Mouse (Mus musculus) CD4-positive helper T cell, adult 2 months (primary cell): ENCODE measurements around the gene Cdyl.

Source experiments
- DNase-seq: peaks from one replicate; pipeline ENCODE4 v3.0.0-alpha.2; 2012; ENCODE audit warnings: low read depth, missing footprints, low spot score

Gene Cdyl

GRCm38 (mm10) chr13:35659406-35659985 lies at the start of gene Cdyl:
Gene Cdyl (plus strand): TSS chr13:35659833.
- DNase-seq: no peak

DNA sequence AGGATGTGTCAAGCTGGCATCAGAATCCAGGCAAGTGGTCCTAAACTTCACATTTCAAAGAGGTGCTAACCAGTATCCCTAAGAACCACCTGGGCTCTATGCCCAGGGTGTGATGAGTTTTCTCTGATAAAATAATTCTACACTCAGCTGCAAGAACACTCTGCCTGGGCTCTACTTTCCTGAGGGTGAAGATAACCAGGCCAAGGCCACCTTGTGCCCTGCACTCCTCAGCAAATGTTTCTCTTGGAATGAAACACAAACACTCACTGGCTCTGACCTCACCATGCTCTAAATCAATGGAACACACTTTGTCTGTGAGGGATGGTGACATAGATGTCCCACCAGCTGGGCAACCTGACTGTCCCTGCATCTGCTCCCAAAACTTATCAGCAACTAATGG lies 48.9 kb upstream of the Cdyl start:
- no peak for DNase-seq

- DNase-seq: no peak
Observed at GRCm38 (mm10) chr13:35612506-35612905, 47.1 kb upstream of the Cdyl start.

DNA sequence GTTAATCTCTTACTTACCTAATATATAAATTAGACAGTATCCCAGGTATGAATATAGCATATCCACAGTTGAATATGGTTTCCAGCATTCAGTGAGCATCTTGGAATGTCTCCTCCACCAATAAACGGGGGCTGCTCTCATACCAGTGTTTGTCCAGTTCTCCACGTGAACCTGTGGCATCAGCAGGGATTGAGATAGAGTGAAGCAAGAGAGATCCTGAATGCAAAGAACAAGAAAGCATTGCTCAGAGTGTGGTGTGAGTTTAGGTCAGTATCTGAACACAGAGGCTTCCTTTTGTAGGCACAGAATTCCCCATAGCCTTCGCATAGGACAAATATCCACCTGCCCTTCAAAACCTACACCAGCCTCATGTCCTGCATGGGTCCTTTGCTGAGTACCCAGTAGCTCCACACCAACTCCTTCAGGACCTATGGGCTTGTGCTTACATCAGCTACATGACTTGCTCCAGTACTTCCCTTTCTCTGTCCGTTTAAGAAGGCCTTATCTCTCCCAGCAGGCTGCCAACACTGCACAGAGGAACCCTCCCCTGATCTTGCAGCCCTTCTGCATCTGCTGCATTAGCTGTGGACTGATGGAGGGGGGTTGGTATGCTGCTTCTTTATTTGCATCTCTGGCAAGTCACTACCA lies 44.7 kb upstream of the Cdyl start:
- no peak for DNase-seq

DNA sequence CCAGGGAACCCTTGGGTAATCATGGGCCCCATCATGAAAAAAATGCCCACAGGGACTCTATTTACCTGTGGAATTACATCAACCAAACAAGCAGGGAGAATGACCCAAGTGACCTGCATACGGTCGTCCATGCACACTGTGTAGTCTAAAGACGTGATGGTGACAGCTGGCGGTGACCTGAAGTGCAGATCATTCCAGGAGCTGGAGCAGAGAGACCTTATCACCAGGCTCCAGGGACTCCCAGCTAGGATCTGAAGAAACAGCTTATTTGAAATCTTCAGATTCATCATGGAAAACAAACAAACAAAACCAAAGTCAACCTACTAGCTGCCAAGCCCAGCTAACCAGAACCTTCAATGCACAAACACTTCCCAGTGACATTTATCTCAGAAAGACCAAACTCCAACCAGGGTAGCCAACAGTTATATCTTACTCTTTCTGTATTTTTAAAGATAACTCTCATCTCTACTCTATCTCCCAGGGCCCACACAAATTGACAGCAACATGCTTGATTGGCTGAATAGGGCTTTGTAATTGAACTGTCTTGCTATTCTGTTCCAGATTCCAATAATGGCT lies 43.0 kb upstream of the Cdyl start:
- no peak for DNase-seq

DNA sequence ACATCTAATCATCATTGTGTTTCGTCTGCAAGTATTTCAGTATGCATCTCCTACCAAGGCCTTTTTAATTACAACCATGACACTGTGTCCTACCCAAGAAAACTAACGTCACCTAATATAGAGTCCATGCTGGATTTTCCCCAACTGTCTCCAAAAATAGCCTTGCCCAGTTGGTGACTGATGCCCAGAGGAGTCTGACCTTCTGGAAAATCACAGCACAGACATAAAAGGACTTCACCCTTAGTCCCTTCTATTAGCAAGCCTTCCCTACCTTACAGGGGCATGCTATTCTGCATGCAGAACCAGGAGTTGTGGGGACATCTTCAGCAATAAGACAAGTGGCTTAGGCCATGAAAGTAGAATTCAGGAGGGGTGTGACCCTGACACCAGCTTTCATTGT lies 40.3 kb upstream of the Cdyl start:
- no peak for DNase-seq

GRCm38 (mm10) chr13:35620756-35621155 lies 38.9 kb upstream of the Cdyl start:
- no peak for DNase-seq

GRCm38 (mm10) chr13:35624831-35625230 lies 34.8 kb upstream of the Cdyl start:
- DNase-seq: no peak

- DNase-seq: no peak
Observed at GRCm38 (mm10) chr13:35625556-35625955, 34.1 kb upstream of the Cdyl start.

GRCm38 (mm10) chr13:35627319-35627718 lies 32.3 kb upstream of the Cdyl start:
- no peak for DNase-seq

DNA sequence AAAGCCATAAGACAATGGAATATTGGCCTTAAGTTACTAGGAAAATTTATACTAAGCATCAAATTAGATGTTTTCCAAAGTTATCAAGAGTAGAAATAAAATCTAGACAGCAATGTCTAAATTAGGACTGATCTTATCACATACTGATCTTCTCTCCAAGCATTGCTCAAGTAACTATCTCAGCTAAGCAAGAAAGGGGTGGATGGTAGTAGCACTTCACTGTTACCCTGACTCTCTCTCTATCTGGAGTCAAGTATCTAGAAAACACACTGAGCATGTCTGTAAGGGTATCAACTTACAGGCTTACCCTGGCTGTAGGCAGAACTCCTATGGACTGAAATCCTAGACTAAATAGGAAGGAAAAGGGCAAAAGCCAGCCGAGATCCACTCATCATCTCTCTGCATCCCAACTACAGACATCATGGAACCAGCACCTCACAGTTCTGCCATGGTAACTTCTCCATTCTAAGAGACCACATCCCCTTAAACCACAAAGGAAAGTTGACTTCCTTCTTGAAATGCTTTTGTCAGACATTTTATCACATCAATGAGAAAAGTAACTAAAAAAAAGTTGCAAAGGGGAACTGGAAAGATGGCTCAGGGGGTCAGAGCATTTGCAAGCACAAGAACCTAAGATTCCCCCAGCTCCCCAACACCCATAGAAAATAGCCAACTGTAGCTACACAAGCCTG lies 12.4 kb upstream of the Cdyl start:
- no peak for DNase-seq

DNA sequence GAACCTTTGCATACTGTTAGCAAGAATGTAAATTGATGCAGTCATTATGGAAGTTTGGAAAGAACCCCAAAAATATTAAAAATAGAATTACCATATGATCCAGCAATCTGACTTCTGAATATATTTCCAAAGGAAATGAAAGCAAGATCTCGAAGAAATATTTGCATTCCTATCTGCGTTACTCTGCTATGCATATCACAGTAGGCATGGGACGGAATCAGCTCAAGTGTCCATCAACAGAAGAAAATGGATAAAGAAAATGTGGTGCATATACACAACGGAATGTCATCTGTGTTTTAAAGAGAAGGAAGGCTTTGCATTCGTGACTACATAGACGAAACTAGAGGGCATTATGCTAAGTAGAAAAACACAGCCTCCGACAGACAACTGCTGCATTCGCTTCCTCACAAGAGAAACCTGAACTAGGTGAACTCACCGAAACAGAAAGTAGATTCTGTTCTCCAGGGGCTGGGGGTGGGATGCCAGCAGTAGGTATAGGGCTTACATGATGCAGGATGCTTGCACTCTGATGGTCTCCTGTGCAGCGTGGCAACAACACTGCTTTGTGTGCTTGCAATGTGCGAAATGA lies 9.3 kb upstream of the Cdyl start:
- DNase-seq: no peak

- DNase-seq: no peak
Observed at GRCm38 (mm10) chr13:35652851-35653250, 6.8 kb upstream of the Cdyl start.

DNA sequence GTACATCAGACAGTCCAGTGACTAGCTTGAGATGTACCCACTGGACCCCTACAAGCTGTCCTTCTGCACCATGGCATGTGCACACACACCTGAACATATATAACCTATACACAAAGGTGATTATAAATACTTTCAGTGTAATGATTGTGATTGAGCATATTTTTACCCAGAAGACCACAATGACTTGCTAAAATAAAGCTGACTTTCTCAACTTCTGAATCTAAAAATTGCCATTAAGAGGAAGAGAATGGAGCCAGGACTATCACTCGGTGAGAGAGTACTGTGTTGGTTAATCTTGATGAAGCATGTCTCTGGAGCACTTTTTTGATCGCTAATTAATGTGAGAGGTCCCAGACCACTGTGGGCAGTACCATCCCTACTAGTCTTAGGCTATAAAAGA lies 2.8 kb upstream of the Cdyl start:
- DNase-seq: no peak

- no peak for DNase-seq
Observed at GRCm38 (mm10) chr13:35665456-35665855, 5.8 kb downstream of the Cdyl start.

GRCm38 (mm10) chr13:35669910-35670469 lies 10.4 kb downstream of the Cdyl start:
- no peak for DNase-seq

- no peak for DNase-seq
Observed at GRCm38 (mm10) chr13:35670875-35671274, 11.2 kb downstream of the Cdyl start.

DNA sequence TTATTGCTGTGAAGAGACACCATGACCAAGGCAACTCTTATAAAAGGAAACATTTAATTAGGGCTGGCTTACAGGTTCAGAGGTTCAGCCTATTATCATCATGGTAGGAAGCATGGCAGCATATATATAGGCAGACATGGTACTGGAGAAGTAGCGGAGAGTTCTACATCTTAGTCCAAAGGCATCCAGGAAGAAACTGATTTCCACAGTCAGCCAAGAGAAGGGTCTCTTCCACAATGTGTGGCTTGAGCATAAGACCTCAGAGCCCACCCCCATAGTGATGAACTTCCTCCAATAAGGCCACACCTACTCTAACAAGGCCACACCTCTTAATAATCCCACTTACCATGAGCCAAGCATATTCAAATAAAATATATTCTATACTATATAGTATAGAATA lies 17.3 kb downstream of the Cdyl start:
- DNase-seq: no peak

DNA sequence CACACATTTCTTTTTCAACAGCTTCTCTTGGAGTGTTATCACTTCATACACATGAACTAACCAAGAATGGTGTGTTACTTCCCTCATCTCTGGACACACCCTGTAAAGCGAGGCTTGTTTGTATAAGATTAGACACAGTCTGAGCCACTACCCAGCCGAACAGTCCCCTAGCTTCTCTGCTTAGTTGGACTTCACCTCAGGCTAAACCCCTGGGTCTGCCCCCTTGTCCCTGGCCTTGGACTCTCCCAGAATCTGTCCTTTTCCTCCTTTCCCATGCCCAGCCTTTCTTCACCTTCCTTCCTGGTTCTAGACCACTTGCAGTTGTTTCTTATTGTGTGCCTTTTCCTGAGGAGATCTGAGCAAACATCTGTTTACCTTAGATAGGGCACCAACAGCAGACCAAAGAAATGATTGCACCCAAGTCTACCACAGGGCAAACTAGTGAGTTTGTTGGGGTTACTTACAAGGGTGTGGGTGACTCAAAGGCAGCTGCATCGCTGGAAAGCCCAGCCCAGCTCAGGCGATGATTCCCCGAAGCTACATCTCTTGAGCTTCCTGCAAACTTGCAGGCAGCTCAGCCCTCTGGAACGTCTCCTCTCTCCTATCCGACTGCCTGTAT lies 17.9 kb downstream of the Cdyl start:
- DNase-seq: no peak

- no peak for DNase-seq
Observed at GRCm38 (mm10) chr13:35678691-35679090, 19.1 kb downstream of the Cdyl start.

DNA sequence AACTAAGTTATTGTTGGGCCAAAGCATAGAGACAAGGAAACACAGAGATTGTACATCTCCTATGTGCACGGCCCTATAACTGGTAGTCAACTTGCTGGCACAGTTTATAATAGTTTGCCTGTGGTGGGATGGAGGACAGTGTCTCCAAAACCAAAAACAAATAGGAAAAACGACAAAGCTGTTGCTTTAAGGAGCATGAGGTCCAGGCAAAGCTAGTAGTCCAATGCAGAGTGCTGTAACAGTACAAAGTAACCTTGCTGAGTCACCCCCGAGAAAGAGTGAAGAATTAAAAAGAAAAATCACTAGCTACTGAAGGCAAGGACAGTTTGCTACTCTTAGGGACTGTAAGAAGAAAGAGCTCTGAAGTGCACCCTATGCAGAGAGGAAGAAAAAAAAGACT lies 21.7 kb downstream of the Cdyl start:
- no peak for DNase-seq

- no peak for DNase-seq
Observed at GRCm38 (mm10) chr13:35686273-35686672, 26.6 kb downstream of the Cdyl start.
